Mouse (Mus musculus) megakaryocyte, embryonic 14.5 days (primary cell): ENCODE results near the gene Pfkm. TPM values are rescaled to one million over a fixed set of nuclear protein-coding genes. Genes with fewer than 3 reads are reported as not detected.

Experiments used
- H3K27me3 ChIP-seq: replicated peaks from 2 replicates; pipeline ENCODE3; 2012; ENCODE audit warnings: inconsistent platforms
- H3K36me3 ChIP-seq: replicated peaks from 2 replicates; pipeline ENCODE3; 2012; ENCODE audit warnings: low read length, inconsistent platforms, mixed read lengths
- H3K4me1 ChIP-seq: 2 replicates; pipeline ENCODE4 v1.6.1; 2012; ENCODE audit warnings: inconsistent platforms
- H3K4me3 ChIP-seq: replicated peaks from 2 replicates; pipeline ENCODE3; 2012; ENCODE audit warnings: moderate library complexity, mild to moderate bottlenecking, inconsistent platforms
- H3K9me3 ChIP-seq: 2 replicates; pipeline ENCODE4 v1.6.1; 2012; ENCODE audit warnings: inconsistent platforms
- FLI1 ChIP-seq: IDR thresholded peaks from 2 replicates; pipeline ENCODE4 v1.6.1; 2012; ENCODE audit warnings: low read length, inconsistent platforms, mixed read lengths
- GATA1 ChIP-seq: IDR thresholded peaks from 3 replicates; pipeline ENCODE4 v1.6.1; 2012; ENCODE audit warnings: mixed read lengths, low read length, inconsistent platforms, borderline replicate concordance
- polyA plus RNA-seq: library from polyadenylated mRNA; stranded (reverse); fragments of >175 nt; gene quantifications from 2 replicates; pipeline ENCODE4 v1.2.3, GENCODE M21; 2012; ENCODE audit warnings: low replicate concordance; ENCODE audit not compliant: insufficient read depth

Gene Pfkm
- polyA plus RNA-seq, 1 experiment, result 10.2 TPM

DNA sequence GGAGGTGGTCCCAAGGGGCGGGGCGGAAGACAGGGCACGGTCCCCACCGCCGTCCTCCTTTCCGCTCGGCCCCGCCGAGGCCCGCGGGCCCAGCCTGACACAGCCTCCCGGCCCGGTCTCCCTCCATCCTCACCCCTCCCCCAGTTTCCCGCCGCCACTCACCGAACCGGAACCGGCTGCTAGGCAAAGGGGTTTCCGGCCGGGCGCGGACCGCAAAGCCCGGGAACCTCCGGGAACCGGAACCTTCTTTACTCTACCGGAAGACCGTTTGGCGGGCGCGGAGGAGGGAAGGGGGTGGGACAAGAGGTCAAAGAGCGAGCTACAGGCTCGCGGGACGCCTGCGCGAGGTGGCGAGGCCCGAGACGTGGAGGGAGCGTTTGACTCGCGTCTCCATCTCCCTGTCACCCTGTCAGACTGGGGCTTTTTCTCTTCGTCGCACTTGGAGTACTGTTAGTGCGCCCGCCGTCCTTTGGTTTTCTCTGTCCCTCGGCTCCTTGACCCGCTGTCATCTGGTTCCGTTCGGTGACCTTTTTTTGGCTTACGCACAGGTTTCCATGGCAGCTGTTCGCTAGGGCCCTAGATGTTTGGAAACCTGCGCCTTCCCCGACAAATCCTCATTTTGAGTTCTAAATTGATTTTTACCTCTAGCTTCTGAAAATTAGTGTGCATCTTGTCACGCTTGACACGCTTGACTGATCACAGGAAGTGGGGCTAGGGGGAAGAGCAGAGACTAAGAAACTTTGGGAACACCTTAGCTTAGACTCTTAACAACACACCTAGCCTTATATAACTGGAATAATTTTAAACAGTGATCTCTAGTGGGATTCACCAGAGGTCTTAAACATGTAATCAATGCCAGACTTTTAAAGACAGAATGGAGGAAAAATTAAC, 977 bp downstream of the Pfkm start, which contains the start of gene Senp1:
Senp1 (minus strand) TSS at position 624 of the 891 bp plus-strand sequence.
- no peaks in the 10 kb centered on the region for H3K9me3 ChIP-seq
- H3K27me3 ChIP-seq, result no peaks in the 10 kb centered on the region
- TF ChIP-seq FLI1, result peak; percentile 75; the same call in 1 of the 2 replicates
- no peak for TF ChIP-seq GATA1
- H3K4me1 ChIP-seq, result peaks cover 39% of the 10 kb centered on the region
- peaks cover 12% of the 10 kb centered on the region for H3K36me3 ChIP-seq
- H3K4me3 ChIP-seq, result peak within 1 kb of the TSS; percentile 98

DNA sequence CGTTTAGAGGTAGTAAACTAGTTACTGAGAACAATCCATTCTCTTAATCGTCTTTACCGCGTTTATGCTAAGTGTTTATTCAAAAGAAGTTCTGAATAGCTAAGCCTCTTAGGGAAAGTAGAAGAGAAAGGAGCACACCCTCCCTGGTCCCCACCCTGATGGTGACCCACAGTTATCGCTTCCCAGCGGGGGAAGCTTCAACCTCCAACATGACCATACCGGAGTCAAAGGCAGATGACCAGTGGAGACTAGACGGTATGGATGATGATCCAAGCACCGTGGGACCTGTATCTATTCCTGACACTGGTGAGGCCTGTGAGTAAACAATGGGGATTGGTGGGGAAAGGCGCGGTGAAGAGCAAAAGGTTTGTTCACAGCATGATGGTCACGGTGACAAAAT, 2.5 kb downstream of the Pfkm start:
- peaks cover 28% of the 10 kb centered on the region for H3K4me1 ChIP-seq
- no peaks in the 10 kb centered on the region for H3K27me3 ChIP-seq
- no peak overlapping the region for H3K4me3 ChIP-seq
- no peak for TF ChIP-seq GATA1
- TF ChIP-seq FLI1, result no peak
- H3K9me3 ChIP-seq, result no peaks in the 10 kb centered on the region
- peaks cover 3% of the 10 kb centered on the region for H3K36me3 ChIP-seq

DNA sequence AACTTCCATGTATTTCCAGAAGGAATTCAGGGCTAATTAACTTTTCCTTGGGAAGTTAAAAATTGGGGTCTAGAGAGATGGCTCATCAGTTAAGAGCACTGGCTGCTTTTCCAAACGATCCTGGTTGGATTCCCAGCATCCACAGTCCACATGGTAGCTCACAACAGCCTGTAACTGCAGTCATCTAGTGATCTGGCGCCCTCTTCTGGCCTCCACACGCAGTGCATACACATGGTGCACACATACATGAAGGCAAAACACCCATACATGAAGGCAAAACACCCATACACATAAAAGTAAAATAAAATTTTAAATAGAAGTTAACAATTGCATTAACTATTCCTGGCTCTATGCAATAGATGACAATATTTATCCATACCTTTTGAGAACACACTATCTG, 4.6 kb downstream of the Pfkm start:
- no peak overlapping the region for H3K4me3 ChIP-seq
- H3K36me3 ChIP-seq, result peaks cover 3% of the 10 kb centered on the region
- no peak for TF ChIP-seq FLI1
- no peak for TF ChIP-seq GATA1
- no peaks in the 10 kb centered on the region for H3K9me3 ChIP-seq
- H3K4me1 ChIP-seq, result peaks cover 17% of the 10 kb centered on the region
- H3K27me3 ChIP-seq, result no peaks in the 10 kb centered on the region

DNA sequence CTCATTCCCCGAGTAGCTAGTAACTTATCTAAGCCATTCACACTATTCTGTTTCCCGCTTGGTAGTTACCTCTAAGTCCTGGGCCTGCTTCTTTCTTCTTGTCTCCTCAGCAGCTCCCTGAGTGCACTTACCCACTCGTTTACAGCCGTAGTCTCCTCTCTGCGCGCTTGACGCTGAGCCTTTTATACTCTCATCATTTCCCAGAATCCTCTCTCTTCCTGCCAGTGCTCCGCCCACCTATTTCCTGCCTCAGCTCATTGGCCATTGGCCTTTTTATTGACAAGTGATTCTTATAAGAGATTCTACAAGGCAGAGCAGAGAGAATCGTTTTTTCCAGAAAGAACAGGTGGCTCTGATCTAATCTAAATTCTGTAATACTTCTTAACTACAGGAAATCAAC, 6.1 kb downstream of the Pfkm start:
- no peak overlapping the region for H3K4me3 ChIP-seq
- peaks cover 13% of the 10 kb centered on the region for H3K4me1 ChIP-seq
- H3K27me3 ChIP-seq, result no peaks in the 10 kb centered on the region
- TF ChIP-seq GATA1 (no peak), FLI1 (no peak)
- H3K9me3 ChIP-seq, result no peaks in the 10 kb centered on the region
- peaks cover 3% of the 10 kb centered on the region for H3K36me3 ChIP-seq

DNA sequence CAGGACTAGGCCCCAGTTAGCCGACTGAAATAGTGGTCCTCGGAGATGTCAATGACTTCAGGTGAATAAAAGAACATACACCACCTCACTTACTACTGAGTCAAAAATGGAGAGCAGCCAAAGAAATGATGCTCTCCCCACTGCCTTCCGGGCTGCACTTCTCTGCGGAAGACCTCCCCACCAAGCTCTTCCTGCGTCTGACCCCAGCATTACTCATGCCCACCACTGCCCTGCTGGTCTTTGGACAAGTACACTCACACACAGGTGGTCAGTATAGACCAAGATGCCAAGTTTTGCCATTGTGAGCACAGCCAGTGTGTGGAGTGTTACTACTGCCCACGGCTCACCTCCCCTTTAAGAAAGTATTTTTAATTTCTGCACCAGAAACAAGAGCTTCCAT, 10.0 kb downstream of the Pfkm start:
- Histone ChIP-seq H3K9me3 (no peaks in the 10 kb centered on the region), H3K27me3 (no peaks in the 10 kb centered on the region), H3K36me3 (no peaks in the 10 kb centered on the region), H3K4me3 (no peak overlapping the region), H3K4me1 (peaks cover 16% of the 10 kb centered on the region)
- TF ChIP-seq GATA1, result no peak
- no peak for TF ChIP-seq FLI1

DNA sequence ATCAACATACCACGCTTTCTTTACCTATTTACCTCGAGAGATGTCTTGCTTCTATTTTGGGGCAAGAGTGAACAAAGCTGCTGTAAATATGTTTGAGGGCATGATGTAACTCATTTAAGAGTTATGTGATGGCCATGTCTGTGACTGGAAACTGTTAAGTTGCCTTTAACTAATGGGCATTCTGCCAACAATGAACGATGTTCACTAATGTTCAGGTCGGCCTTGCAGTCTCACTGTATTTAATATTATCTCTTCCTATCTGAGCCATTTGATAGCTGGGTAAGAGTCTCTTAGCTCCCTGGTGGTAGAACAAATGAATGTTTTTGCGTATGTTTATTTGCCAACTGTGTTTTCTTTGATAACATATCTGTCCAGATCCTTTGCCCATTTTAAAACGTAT, 14.1 kb downstream of the Pfkm start:
- TF ChIP-seq GATA1, result no peak
- no peak for TF ChIP-seq FLI1
- no peaks in the 10 kb centered on the region for H3K27me3 ChIP-seq
- peaks cover 44% of the 10 kb centered on the region for H3K4me1 ChIP-seq
- no peak overlapping the region for H3K4me3 ChIP-seq
- H3K36me3 ChIP-seq, result peaks cover 3% of the 10 kb centered on the region
- no peaks in the 10 kb centered on the region for H3K9me3 ChIP-seq

DNA sequence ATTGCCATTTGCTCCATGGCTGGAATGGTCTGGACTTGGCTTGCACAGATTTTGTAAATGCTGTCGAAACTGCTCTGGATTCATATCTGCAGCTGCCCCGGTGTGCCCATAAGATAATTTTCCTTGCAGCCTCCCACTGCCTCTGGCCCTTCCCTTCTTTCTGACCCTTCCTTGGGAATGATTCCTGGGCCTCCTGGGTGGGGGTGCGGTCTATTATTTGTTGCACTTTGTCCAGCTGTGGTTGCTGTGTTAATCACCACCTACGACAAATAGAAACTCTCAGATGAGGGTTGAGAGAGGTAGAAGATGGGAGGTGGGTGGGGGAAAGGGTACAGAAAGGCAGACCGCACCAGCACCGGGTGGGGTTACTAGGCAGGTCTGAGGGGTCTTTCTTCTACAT, 14.8 kb downstream of the Pfkm start:
- Histone ChIP-seq H3K4me3 (no peak overlapping the region), H3K27me3 (no peaks in the 10 kb centered on the region), H3K4me1 (peaks cover 51% of the 10 kb centered on the region), H3K36me3 (peaks cover 10% of the 10 kb centered on the region), H3K9me3 (no peaks in the 10 kb centered on the region)
- TF ChIP-seq GATA1, result no peak
- TF ChIP-seq FLI1, result no peak

DNA sequence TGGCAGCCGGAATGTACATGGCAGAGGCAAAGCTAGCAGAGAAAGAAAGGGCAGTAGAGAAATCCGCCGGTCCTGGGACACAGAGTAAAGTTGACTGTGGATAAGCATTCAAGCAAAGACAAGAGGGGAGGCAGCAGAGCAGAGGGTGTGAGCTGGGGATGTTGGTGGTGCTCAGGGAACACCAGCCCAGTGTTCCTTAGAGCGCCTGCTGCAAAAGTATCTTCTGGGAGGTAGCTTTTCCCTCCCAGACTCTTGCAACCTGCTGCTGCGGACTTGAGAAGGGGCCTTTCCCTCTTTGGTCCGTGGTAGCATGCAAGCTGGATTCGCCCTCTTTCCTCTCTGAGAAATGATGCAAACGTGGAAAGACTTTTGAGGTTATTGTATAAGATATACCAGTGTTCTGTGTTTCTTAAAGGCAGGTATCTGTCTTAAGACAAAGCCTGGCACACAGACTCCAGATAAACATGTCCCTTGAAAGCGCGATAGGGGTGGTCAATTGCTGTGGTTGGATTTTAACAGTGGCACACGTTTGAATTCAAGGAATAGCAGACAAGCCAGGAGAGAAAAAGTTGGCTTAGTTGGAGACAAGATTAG, 15.4 kb downstream of the Pfkm start:
- Histone ChIP-seq H3K9me3 (no peaks in the 10 kb centered on the region), H3K27me3 (no peaks in the 10 kb centered on the region), H3K36me3 (peaks cover 16% of the 10 kb centered on the region), H3K4me1 (peaks cover 53% of the 10 kb centered on the region), H3K4me3 (peak overlapping the region; percentile 99)
- no peak for TF ChIP-seq FLI1
- no peak for TF ChIP-seq GATA1

DNA sequence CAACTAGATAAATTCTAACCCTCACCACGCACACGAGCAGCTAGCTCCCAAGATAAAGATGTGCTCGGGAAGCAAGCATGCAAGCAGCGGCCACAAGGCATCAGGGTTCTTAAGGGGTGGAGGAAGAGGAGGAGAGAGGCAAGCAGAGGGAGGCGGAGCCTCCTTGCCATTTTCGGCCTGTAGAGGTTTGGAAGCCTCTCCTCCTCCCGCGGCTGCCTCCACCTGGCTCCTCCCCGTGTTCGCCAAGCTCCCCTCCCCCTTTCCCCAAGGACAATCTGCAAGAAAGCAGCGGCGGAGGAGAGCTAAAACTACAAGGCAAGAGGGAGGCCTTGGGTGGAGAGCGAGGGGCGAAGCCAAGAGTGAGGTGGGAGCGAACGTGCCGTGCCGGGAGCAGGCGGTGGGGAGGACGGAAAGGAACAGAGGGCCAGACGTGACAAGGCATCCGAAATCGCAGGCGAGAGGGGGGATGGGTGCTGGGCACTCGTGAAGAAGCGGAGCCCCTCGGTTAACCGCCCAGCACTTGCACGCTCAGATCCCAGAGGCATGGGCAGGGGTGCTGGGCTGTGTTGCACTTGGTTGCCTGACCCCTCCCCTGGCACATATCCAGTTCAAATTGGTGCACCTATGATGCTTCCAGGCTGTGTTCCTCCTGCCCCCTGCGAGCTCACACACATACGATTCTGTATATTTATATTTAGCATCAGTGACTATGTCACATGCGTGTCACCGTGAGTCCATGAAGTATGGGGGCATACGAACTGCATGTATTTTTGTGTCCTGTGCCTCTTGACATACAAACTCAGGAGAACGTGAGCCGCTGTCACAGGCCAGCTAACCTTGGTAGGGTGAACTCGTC, 16.1 kb downstream of the Pfkm start:
- H3K36me3 ChIP-seq, result peaks cover 18% of the 10 kb centered on the region
- H3K4me3 ChIP-seq, result peak overlapping the region; percentile 99
- H3K27me3 ChIP-seq, result no peaks in the 10 kb centered on the region
- TF ChIP-seq GATA1, result no peak
- TF ChIP-seq FLI1, result no peak
- H3K4me1 ChIP-seq, result peaks cover 53% of the 10 kb centered on the region
- H3K9me3 ChIP-seq, result no peaks in the 10 kb centered on the region

DNA sequence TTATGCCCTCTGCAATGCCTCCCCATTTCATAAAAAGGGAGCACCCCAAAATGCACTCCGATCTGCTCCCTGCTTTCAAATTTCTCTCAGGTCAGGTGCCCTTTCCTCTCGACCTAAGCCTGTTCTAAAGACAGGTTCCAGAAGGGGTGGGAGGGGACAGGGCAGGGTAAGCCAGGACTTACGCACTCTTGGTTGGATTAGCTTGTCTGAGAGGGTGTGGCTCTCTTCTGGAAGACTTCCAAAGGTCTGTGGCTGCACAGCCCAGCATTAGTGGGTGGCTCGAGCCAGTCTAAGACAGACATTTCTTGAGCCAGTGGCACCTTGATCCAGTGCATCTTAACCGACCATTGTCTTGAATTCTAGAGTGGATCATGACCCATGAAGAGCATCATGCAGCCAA, 19.4 kb downstream of the Pfkm start:
- Histone ChIP-seq H3K27me3 (no peaks in the 10 kb centered on the region), H3K4me3 (no peak overlapping the region), H3K4me1 (peaks cover 68% of the 10 kb centered on the region), H3K36me3 (peaks cover 50% of the 10 kb centered on the region), H3K9me3 (no peaks in the 10 kb centered on the region)
- no peak for TF ChIP-seq GATA1
- TF ChIP-seq FLI1, result no peak
